8 mouse cellular contexts compared by ENCODE assay signal in the genomic region with DNA sequence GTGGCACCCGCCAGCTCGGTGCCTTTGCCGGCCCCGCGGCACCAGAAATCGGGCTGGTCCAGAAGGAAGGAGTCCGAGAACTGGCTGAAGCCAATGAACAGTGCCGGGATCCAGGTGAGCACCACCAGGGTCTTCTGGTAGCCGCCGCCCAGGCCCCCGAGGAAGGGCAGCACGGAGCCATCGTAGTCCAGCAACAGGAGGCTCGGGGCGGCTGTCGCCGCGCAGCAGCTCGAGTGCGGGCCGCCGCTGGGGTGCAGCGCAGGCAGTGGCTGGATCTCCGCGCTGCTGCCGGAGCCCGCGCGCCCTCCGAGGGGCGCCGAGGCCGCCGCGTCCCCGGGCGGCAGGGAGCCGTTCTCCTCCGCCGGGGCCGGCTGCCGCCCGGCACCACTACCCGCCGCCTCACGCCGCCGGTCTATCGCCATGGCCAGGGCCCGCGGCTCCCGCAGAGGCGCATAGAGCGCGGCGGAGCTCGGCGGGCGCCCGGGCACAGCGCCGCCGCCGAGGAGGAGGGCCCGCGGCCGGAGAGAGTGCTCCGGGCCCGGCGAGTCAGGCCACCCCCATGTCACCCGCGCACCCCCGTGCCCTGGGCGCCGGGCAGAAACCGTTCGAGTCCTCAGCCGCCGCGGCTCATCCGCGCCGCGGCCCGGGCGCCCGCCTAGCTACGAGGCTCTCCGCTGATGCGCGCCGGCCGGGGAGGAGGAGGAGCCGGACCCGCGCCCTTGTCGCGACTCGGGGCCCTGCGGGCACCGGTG. TPM values are rescaled to one million over a fixed set of nuclear protein-coding genes. Genes with fewer than 3 reads are reported as not detected.
DNase-seq lines count a peak whose midpoint lies in the region; ATAC-seq lines count a peak whose summit lies in the region.

No protein-coding gene starts in this region.

- H3K4me2 ChIP-seq in forebrain, embryonic 15.5 days (replicated peaks) = peak overlapping the region; percentile 70
- H3K4me2 ChIP-seq in intestine, embryonic 15.5 days (replicated peaks) = peak overlapping the region; percentile 98
- peak overlapping the region; percentile 81 for H3K4me2 ChIP-seq in liver, embryonic 12.5 days
- H3K4me2 ChIP-seq in neural tube, embryonic 14.5 days (ENCODE audit: low read depth, low read length) = peak overlapping the region; percentile 93

- peak; percentile 76 for ATAC-seq in forebrain, embryonic 15.5 days (replicated peaks)
- peak; percentile 55 for ATAC-seq in intestine, embryonic 15.5 days
- peak; percentile 5 for ATAC-seq in liver, embryonic 12.5 days
- peak; percentile 76 for ATAC-seq in neural tube, embryonic 14.5 days (ENCODE audit: low read depth)

- 0 out of 2 replicates have a peak, but pooled peaks cover 6% of the 10 kb centered on the region for H3K27me3 ChIP-seq in heart, embryonic 10.5 days (ENCODE audit: insufficient read depth, poor library complexity, severe bottlenecking)
- no peaks in the 10 kb centered on the region for H3K27me3 ChIP-seq in forebrain, embryonic 15.5 days
- H3K27me3 ChIP-seq in intestine, embryonic 15.5 days (replicated peaks) = peaks cover 3% of the 10 kb centered on the region; the same call in 1 of the 2 replicates
- H3K27me3 ChIP-seq in liver, embryonic 12.5 days (replicated peaks) = no peaks in the 10 kb centered on the region
- no peaks in the 10 kb centered on the region for H3K27me3 ChIP-seq in neural tube, embryonic 14.5 days (ENCODE audit: control insufficient read depth, insufficient read depth, low read length)

- peak overlapping the region; percentile 91 for H3K27ac ChIP-seq in heart, embryonic 10.5 days
- peak overlapping the region; percentile 82 for H3K27ac ChIP-seq in forebrain, embryonic 15.5 days (replicated peaks)
- H3K27ac ChIP-seq in intestine, embryonic 15.5 days = peak overlapping the region; percentile 17; the same call in 1 of the 2 replicates
- peak overlapping the region; percentile 96 for H3K27ac ChIP-seq in liver, embryonic 12.5 days
- H3K27ac ChIP-seq in neural tube, embryonic 14.5 days (ENCODE audit: low read depth, low read length) = peak overlapping the region; percentile 80

- DNase-seq in heart, embryonic 10.5 days (ENCODE audit: low spot score) = no peak
- no peak for DNase-seq in heart, adult 9 months (ENCODE audit: low spot score in 2 of 2)
- DNase-seq in adrenal gland, postnatal 36 days = peak; percentile 44 to 61
- peak; percentile 27 for DNase-seq in thymus, postnatal 0 days (ENCODE audit: low spot score)

- under 1% methylated on average over 98 of the region's 101 CpGs for WGBS in heart, embryonic 10.5 days
- WGBS in forebrain, embryonic 15.5 days = 1% methylated on average over 62 of the region's 101 CpGs
- under 1% methylated on average over 93 of the region's 101 CpGs for WGBS in intestine, embryonic 15.5 days
- WGBS in liver, embryonic 12.5 days (ENCODE audit: insufficient replicate concordance) = under 1% methylated on average over 96 of the region's 101 CpGs
- WGBS in neural tube, embryonic 14.5 days = under 1% methylated on average over 65 of the region's 101 CpGs

- peaks cover 50% of the 10 kb centered on the region for H3K4me1 ChIP-seq in heart, embryonic 10.5 days
- peaks cover 51% of the 10 kb centered on the region for H3K4me1 ChIP-seq in forebrain, embryonic 15.5 days
- H3K4me1 ChIP-seq in intestine, embryonic 15.5 days (replicated peaks) = peaks cover 25% of the 10 kb centered on the region; the same call in 1 of the 2 replicates
- H3K4me1 ChIP-seq in liver, embryonic 12.5 days = peaks cover 70% of the 10 kb centered on the region
- H3K4me1 ChIP-seq in neural tube, embryonic 14.5 days (ENCODE audit: control insufficient read depth, insufficient read depth, low read length) = peaks cover 26% of the 10 kb centered on the region

- peak overlapping the region; percentile 83 for H3K9ac ChIP-seq in forebrain, embryonic 15.5 days (replicated peaks)
- H3K9ac ChIP-seq in intestine, embryonic 15.5 days = peak overlapping the region; percentile 75
- H3K9ac ChIP-seq in liver, embryonic 12.5 days = peak overlapping the region; percentile 100
- peak overlapping the region; percentile 95 for H3K9ac ChIP-seq in neural tube, embryonic 14.5 days (replicated peaks; ENCODE audit: low read depth, low read length)

- H3K36me3 ChIP-seq in heart, embryonic 10.5 days = no peaks in the 10 kb centered on the region
- H3K36me3 ChIP-seq in forebrain, embryonic 15.5 days = no peaks in the 10 kb centered on the region
- no peaks in the 10 kb centered on the region for H3K36me3 ChIP-seq in intestine, embryonic 15.5 days
- H3K36me3 ChIP-seq in liver, embryonic 12.5 days = peaks cover 29% of the 10 kb centered on the region
- no peaks in the 10 kb centered on the region for H3K36me3 ChIP-seq in neural tube, embryonic 14.5 days (ENCODE audit: control insufficient read depth, insufficient read depth, low read length)

- H3K9me3 ChIP-seq in heart, embryonic 10.5 days = no peaks in the 10 kb centered on the region
- H3K9me3 ChIP-seq in forebrain, embryonic 15.5 days = no peaks in the 10 kb centered on the region
- H3K9me3 ChIP-seq in intestine, embryonic 15.5 days = no peaks in the 10 kb centered on the region
- no peaks in the 10 kb centered on the region for H3K9me3 ChIP-seq in liver, embryonic 12.5 days (replicated peaks)
- H3K9me3 ChIP-seq in neural tube, embryonic 14.5 days (ENCODE audit: control insufficient read depth, low read length) = no peaks in the 10 kb centered on the region

- H3K4me3 ChIP-seq in heart, embryonic 10.5 days = peak overlapping the region; percentile 88
- peak overlapping the region; percentile 93 for H3K4me3 ChIP-seq in forebrain, embryonic 15.5 days
- H3K4me3 ChIP-seq in intestine, embryonic 15.5 days (replicated peaks) = peak overlapping the region; percentile 81
- H3K4me3 ChIP-seq in liver, embryonic 12.5 days = peak overlapping the region; percentile 99
- H3K4me3 ChIP-seq in neural tube, embryonic 14.5 days (ENCODE audit: low read depth, low read length) = peak overlapping the region; percentile 88

RNA-seq across cellular contexts. Expression of a gene that starts 0.4 kb away (rescaled TPM):
- 5.1 TPM in 2 replicates for polyA plus RNA-seq in heart, embryonic 10.5 days (2016; fragmentation: Nextera tagmentation; extraction: Ambion mirVana)
- total RNA-seq in adrenal gland, postnatal 36 days (2021) = 1 to 10 TPM; 7.8 to 8.9 TPM
- polyA plus RNA-seq in forebrain, embryonic 15.5 days (2015; fragmentation: Nextera tagmentation; extraction: Ambion mirVana) = 10.9 and 11.3 TPM in 2 replicates
- polyA plus RNA-seq in intestine, embryonic 15.5 days (2015; fragmentation: Nextera tagmentation; extraction: Ambion mirVana) = 3.2 and 3.3 TPM in 2 replicates
- 12.8 and 13.8 TPM in 2 replicates for polyA plus RNA-seq in liver, embryonic 12.5 days (2016; fragmentation: Nextera tagmentation; extraction: Ambion mirVana)
- 25.4 and 28.3 TPM in 2 replicates for polyA plus RNA-seq in neural tube, embryonic 14.5 days (2014; fragmentation: Nextera tagmentation; extraction: Ambion mirVana)
- polyA plus RNA-seq in thymus, postnatal 0 days (2015; fragmentation: Nextera tagmentation; extraction: Ambion mirVana) = 2.8 and 3.4 TPM in 2 replicates

Comparison
In these comparisons a context has a peak if more than half of its experiments do, and no peak if none do; other contexts are left out.
1. DNase-seq: peak in adrenal gland, postnatal 36 days (2 of 2) and thymus, postnatal 0 days (single experiment); none in heart, embryonic 10.5 days (single experiment) and heart, adult 9 months (0 of 2).
2. H3K27ac ChIP-seq: peak in every context shown above with its lines; median percentile 96 in liver, embryonic 12.5 days; 91 in heart, embryonic 10.5 days; 82 in forebrain, embryonic 15.5 days; 80 in neural tube, embryonic 14.5 days; 17 in intestine, embryonic 15.5 days.
3. ATAC-seq: peak in every context shown above with its lines; median percentile 76 in forebrain, embryonic 15.5 days; 76 in neural tube, embryonic 14.5 days; 55 in intestine, embryonic 15.5 days; 5 in liver, embryonic 12.5 days.
4. Peak in every context shown above with its lines, with median percentiles within 50 percentile points of each other: H3K4me3 ChIP-seq, H3K4me2 ChIP-seq and H3K9ac ChIP-seq.